In the genomic region with DNA sequence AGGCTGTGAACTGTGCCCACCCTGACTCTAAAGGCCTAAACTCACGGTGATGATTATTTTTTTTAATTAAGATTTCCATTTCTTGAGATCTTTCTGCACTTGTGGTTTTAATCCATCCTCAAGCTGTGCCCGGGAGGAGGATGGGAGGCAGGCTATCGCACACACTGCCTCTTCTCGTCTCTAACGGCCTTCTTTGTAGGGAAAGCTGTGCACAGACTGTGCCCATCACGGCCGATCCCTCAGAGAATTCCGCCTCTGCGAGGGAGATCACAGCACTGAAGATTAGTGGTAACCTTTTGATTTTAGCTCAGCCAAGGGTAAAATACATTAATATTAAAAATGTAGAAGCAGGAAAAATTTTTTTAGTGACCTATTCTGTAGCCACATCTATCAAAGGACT, we compare ENCODE assay signal across 20 mouse cellular contexts. TPM values are rescaled to one million over a fixed set of nuclear protein-coding genes. Genes with fewer than 3 reads are reported as not detected.
DNase-seq lines count a peak whose midpoint lies in the region; ATAC-seq and TF ChIP-seq lines count a peak whose summit lies in the region.
"Had no signal": no experiment of that assay in that cellular context is flagged by ENCODE, and none has a peak within 500 bp of the region (broad histone marks: within the 10 kb centered on the region; RNA-seq: fewer than 3 reads in every experiment).

No protein-coding gene starts in this region.

- H3K27ac ChIP-seq in heart, embryonic 13.5 days (replicated peaks), result no peak overlapping the region
- H3K27ac ChIP-seq in forebrain, embryonic 15.5 days (replicated peaks), result peak overlapping the region; percentile 57
- peak overlapping the region; percentile 77 for H3K27ac ChIP-seq in midbrain, embryonic 14.5 days (replicated peaks; ENCODE audit: low read depth, low read length)
- H3K27ac ChIP-seq: layer of hippocampus, adult 2 months had no signal

- H3K36me3 ChIP-seq in heart, embryonic 13.5 days, result no peaks in the 10 kb centered on the region
- no peaks in the 10 kb centered on the region for H3K36me3 ChIP-seq in forebrain, embryonic 15.5 days
- no peaks in the 10 kb centered on the region for H3K36me3 ChIP-seq in midbrain, embryonic 14.5 days (ENCODE audit: control insufficient read depth, insufficient read depth, low read length)

- no peak for DNase-seq in heart, adult 8-10 months (ENCODE audit: low spot score)
- DNase-seq in brain, embryonic 14.5 days (ENCODE audit: low read depth), result peak; percentile 67
- DNase-seq in midbrain, embryonic 14.5 days, result peak; percentile 74
- no peak for DNase-seq in adrenal gland, postnatal 25 days
- DNase-seq in natural killer cell, adult 2 months (ENCODE audit: low spot score in 2 of 2), result no peak
- no peak for DNase-seq in frontal cortex, postnatal 14 days (ENCODE audit: low spot score in 2 of 2)
- DNase-seq: adrenal gland, postnatal 10 days; cerebellum, adult 18-20 months; cerebellum, postnatal 36 days; gastrocnemius, postnatal 36 days; heart, postnatal 14 days; kidney, postnatal 10 days; left cerebral cortex, postnatal 4 days; lung, adult 18-20 months; lung, postnatal 4 days had no signal

- no peak overlapping the region for H3K4me3 ChIP-seq in heart, embryonic 13.5 days
- H3K4me3 ChIP-seq in forebrain, embryonic 15.5 days, result no peak overlapping the region
- H3K4me3 ChIP-seq in midbrain, embryonic 14.5 days (replicated peaks; ENCODE audit: low read depth, low read length), result 0 out of 2 replicates have a peak overlapping the region, but pooled peaks have one; percentile 0
- H3K4me3 ChIP-seq: erythroblast, embryonic 14.5 days; layer of hippocampus, adult 2 months had no signal

- WGBS in heart, embryonic 13.5 days, result 40% methylated on average over 9 of the region's 9 CpGs
- 43% methylated on average over 9 of the region's 9 CpGs for WGBS in forebrain, embryonic 15.5 days
- WGBS in midbrain, embryonic 14.5 days, result 21% methylated on average over 9 of the region's 9 CpGs

- TF ChIP-seq CTCF in brain, embryonic 14.5 days (IDR thresholded peaks at IDR 0.05; ENCODE audit: borderline replicate concordance, extremely low read depth, insufficient read depth, insufficient read length), result no peak

- H3K9me3 ChIP-seq in heart, embryonic 13.5 days, result no peaks in the 10 kb centered on the region
- no peaks in the 10 kb centered on the region for H3K9me3 ChIP-seq in forebrain, embryonic 15.5 days
- H3K9me3 ChIP-seq in midbrain, embryonic 14.5 days (ENCODE audit: control insufficient read depth, low read length), result no peaks in the 10 kb centered on the region

- no peak for TF ChIP-seq POLR2A in brain, embryonic 14.5 days (IDR thresholded peaks at IDR 0.05; ENCODE audit: borderline replicate concordance, extremely low read depth, insufficient read depth, insufficient read length, poor library complexity, severe bottlenecking)

- 0 out of 2 replicates have a peak, but pooled peaks cover 3% of the 10 kb centered on the region for H3K27me3 ChIP-seq in heart, embryonic 13.5 days (replicated peaks)
- peaks cover 12% of the 10 kb centered on the region for H3K27me3 ChIP-seq in forebrain, embryonic 15.5 days
- H3K27me3 ChIP-seq in midbrain, embryonic 14.5 days (ENCODE audit: control insufficient read depth, insufficient read depth, low read length), result peaks cover 13% of the 10 kb centered on the region; the same call in 1 of the 2 replicates

- H3K9ac ChIP-seq in heart, embryonic 13.5 days, result peak overlapping the region; percentile 56
- no peak overlapping the region for H3K9ac ChIP-seq in forebrain, embryonic 15.5 days (replicated peaks)
- H3K9ac ChIP-seq in midbrain, embryonic 14.5 days (replicated peaks; ENCODE audit: low read length), result 0 out of 2 replicates have a peak overlapping the region, but pooled peaks have one; percentile 23

- H3K4me1 ChIP-seq in heart, embryonic 13.5 days, result peaks cover 58% of the 10 kb centered on the region
- H3K4me1 ChIP-seq in forebrain, embryonic 15.5 days, result peaks cover 25% of the 10 kb centered on the region
- peaks cover 27% of the 10 kb centered on the region for H3K4me1 ChIP-seq in midbrain, embryonic 14.5 days (ENCODE audit: control insufficient read depth, insufficient read depth, low read length)

- no peak for ATAC-seq in heart, embryonic 13.5 days (ENCODE audit: extremely low read depth, insufficient number of reproducible peaks, low FRiP score, low TSS enrichment)
- no peak for ATAC-seq in forebrain, embryonic 15.5 days (replicated peaks)
- no peak for ATAC-seq in midbrain, embryonic 14.5 days (ENCODE audit: low FRiP score, low TSS enrichment)
- ATAC-seq: intestine, postnatal 0 days had no signal

- peak overlapping the region; percentile 9; the same call in 1 of the 2 replicates for H3K4me2 ChIP-seq in heart, embryonic 13.5 days
- H3K4me2 ChIP-seq in forebrain, embryonic 15.5 days (replicated peaks), result no peak overlapping the region; the same call in 1 of the 2 replicates
- peak overlapping the region; percentile 38 for H3K4me2 ChIP-seq in midbrain, embryonic 14.5 days (ENCODE audit: low read length)

RNA-seq across cellular contexts. Expression of gene Bend4, which starts 4.8 kb away (rescaled TPM):
- polyA plus RNA-seq in heart, embryonic 13.5 days (2015; fragmentation: Nextera tagmentation; extraction: Ambion mirVana), result 13.9 and 15.6 TPM in 2 replicates
- total RNA-seq in heart, adult 8-10 months (2022), result 1 to 10 TPM; 2.6 to 3.4 (median 2.8) TPM
- polyA plus RNA-seq in brain, embryonic 14.5 days (2012; rRNA removed), result 4.6 and 9.5 TPM in 2 replicates
- polyA plus RNA-seq in forebrain, embryonic 15.5 days (2015; fragmentation: Nextera tagmentation; extraction: Ambion mirVana), result 7.4 and 7.8 TPM in 2 replicates
- 15.4 and 15.6 TPM in 2 replicates for polyA plus RNA-seq in midbrain, embryonic 14.5 days (2014; fragmentation: Nextera tagmentation; extraction: Ambion mirVana)
- total RNA-seq in adrenal gland, postnatal 25 days (2021), result 1.1 TPM in 2 replicates

Comparison
In these comparisons a context has a peak if more than half of its experiments do, and no peak if none do; other contexts are left out.
1. DNase-seq: peak in brain, embryonic 14.5 days (single experiment) and midbrain, embryonic 14.5 days (single experiment); none in heart, adult 8-10 months (single experiment), adrenal gland, postnatal 25 days (single experiment), natural killer cell, adult 2 months (0 of 2) and frontal cortex, postnatal 14 days (0 of 2).